Mouse (Mus musculus): ENCODE data around the gene Gabpb2. TPM values are rescaled to one million over a fixed set of nuclear protein-coding genes. Genes with fewer than 3 reads are reported as not detected.
A peak's percentile ranks its signal among the peaks of the same experiment; 100 is the strongest.
"Not testable (repeated sequence)": the region's sequence is repeated elsewhere in the genome, so short reads cannot be mapped to it uniquely, and the experiment has no call there.

Gabpb2 gene
- total RNA-seq, 2 experiments from 2014 or later: 9.0 TPM

DNA sequence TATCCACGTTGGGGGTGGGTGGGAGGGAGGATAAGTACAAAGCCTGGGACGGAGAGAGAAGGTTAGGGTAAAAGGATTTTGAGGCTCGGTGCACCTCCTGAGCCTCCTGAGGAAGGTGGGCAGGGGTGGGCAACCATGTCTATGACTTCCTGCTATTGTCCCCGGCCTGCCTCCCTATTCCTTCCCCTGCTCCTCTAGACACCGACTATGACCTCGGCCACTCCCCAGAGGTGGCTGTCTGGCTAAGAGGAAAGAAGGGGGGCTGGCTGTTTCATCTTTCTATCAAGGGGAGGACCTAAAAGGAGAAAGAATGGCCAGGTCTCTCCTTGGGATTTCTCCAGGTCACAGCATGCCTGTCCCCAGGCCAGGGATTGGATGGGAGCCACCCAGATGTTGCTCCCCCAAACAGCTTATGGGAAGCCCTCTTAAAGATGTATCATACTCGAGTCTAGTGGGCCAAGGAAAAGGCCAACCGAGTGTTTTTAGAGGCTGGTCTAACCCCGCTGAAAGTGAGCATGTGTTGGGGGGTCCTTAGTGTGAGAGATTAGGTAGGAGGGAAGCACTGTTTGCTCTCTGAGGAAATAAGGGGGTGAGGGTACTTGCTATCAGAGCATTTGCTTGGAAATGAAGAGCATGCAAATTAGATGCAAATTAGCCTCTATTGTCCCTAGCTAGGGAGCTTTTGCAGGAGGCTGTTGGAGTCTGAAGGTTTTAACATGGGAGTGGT is 55.9 kb downstream of the Gabpb2 start:
- no peak for DNase-seq
- intact Hi-C loops (cut with DNase I): no loop called here

DNA sequence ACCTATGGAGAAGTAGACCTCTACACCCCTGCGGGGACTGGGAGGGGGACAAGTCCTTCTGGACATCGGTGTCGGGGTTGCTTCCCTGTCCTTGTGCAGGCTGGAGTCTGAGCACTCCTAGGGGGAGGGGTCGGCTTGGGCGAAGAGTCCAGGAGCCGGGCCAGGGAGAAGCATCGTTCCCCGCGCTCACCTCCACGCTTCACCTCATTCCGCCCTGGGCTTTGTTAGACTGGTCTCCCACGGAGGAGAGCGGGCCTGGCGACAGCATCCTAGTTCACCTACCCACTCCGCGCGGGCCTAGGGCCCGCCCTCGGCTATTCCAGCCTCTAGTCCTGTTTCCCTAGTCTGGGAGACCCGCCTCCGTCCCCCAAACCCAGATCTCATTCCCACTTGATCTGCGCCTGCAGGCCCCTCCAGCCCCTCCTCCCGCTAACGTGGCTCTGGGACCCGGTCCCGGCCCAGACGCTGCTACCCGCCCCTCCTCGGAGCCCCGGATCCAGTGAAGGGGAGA is 56.6 kb downstream of the Gabpb2 start:
- intact Hi-C loops (cut with DNase I): no loop called here
- DNase-seq: peak; percentile 47

DNA sequence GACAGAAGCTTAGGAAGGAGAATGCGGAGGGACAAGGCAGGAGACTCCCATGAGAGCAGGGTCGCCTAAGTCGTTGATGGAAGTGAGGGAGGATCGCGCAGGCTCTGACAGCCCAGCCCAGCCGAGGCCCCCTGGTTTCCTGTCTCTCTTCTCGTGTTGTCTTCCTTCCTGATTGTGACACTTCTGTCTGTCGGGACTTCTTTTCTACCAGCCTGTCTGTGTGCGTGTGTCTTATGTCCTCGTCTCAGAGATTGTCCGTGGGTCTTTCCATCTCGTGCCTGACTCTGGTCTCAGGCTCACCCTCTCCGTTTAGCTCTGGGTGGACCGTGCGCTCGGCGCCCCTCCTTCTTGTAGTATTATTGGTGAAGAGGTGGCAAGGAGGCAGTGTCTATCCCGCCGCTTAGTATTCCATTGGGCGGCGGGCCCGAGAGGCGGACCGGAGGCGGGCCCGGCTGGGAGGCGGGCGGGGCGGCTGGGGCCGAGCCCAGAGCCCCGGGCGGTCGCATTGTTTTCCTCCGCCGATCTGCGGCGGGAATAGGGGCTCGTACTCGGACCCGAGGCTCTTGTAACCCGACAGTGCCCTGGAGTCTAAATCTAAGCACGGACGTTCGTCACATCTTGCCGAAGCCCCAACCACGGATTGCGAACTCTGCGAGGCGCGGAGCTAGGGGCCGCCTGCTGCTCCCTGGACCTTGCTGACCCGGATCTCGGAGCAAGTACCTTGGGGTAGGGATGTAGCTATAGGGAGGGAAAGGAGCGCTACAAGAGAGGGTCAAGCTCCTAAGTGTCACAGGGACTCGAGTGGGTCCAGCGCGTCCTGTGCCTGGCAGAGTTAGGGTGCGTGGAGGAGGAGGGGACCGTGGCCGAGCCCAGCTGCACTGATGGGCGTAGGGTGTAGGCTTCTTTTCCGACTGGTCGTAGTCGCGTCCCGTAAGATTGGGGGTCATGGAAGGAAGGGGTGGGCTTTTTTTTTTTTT is 57.4 kb downstream of the Gabpb2 start, which contains the start of gene Sema6c:
Gene Sema6c (plus strand): TSS at position 471 of the 977 bp plus-strand sequence.
- intact Hi-C loops (cut with DNase I): no loop called here
- peak; percentile 92 for DNase-seq

DNA sequence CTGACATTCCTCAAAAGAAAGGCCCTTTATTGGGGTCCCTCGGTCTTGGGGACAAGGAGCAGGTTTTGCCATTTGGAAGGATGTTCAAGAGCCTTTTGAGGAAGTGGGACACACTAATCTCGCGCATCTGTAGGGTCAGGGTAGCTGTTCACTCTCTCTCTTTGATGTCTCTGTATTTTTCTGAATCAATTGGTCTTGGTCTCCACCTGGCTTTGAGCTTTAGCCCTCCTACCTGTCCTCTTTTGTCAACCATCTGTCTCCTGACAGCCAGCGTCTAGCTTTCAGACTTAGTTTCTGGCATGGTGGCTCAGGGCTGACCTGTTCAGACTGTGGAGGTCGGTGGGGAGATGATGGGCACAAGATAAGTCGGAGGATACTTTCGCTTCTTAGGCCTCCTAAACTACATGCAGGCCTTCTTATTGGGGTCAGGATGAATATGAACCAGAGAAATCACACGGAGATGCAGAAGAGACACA is 58.2 kb downstream of the Gabpb2 start:
- no peak for DNase-seq
- intact Hi-C loops (cut with DNase I): no loop called here

DNA sequence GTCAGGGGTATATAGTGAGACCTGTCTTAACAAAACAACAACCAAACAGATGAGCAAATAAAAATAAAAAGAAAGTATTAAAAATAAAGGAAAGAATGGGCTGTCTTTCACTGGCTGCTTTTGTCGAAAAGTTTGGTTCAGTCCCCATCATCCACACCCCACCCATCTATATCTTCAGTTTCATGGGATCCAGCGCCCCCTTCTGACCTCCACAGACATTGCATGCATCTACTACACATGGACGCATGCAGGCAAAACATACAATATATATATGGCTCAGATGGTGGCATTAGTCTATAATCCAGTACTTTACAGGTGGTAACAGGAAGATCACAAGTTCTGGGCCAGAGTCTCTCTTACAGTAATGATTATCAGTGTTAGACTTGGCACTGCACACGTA is 63.8 kb downstream of the Gabpb2 start:
- intact Hi-C loops (cut with DNase I): no loop called here
- no peak for DNase-seq

DNA sequence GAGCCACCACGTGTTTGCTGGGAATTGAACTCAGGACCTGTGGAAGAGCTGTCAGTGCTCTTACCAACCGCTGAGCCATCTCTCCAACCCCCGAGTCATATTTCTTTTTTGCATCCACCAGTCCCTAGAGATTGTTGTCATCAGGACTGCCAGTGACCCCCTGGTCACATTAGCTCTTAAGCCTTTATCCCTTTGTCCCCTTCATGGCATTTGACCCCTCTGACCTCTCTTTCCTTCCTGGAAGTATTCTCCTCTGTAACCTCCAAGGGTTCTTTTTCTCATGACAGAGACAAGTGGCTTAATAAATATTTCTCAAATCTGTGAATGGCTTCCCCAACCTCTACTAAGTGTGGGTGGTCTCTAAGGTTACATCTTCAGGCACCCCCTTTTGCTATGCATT is 69.8 kb downstream of the Gabpb2 start:
- intact Hi-C loops (cut with DNase I): loop anchor here (10.0 kb wide), 1 partner anchor 117 kb away; no protein-coding TSS in a partner anchor
- no peak for DNase-seq

DNA sequence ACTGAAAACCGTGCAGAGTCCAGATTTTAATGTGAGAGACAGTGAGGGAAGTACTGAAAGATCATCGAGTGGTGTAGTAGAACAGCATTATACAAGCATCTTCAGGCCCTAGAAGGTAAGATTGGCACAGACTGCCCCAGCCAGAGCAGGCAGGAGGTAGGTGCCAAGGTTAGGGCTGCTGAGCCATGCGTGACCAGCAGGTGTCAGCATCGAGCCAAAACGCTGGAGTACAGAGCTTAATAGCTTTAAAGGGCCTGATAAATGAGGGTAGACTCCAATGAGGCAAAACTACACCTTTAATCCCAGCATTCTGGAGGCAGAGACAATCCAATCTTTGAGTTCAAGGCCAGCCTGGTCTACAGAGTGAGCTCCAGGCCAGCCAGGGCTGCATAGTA is 75.1 kb downstream of the Gabpb2 start:
- intact Hi-C loops (cut with DNase I): loop anchor here (2.0 to 10.0 kb wide), 2 partner anchors 74 to 122 kb away; partner anchors contain the start of gene Gabpb2

DNA sequence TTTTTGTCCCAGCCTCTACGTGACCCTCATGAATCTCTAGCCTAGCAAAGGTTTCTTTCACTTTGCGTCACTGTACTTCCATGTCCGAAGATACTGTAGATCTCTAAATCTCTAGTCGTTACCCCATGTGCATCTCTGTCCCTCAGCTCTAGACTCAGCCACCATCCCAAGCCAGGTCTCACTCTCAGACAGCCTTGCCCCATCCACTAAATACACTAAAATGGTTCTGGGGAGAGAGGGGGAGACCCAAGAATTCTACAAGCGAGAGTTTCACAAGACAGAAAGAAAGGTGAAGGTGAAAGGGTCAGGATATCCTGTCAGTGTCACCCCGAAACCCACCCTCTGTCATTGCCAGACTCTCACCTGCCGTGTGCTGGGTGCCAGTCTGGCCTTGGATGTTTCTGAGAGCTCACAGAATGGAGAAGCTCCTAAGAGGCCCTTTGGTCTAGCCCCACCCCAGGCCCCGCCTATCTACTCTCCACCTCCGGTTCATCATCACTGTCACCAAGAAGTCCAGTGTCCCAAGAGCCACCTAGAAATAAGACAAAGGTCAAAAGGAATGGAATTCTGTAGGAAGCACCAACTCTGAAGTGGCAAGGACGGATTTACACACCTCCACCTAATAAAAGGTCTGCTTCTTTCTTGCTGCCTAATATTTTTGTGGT is 75.6 kb downstream of the Gabpb2 start, which contains the start of gene Tnfaip8l2:
Gene Tnfaip8l2 (minus strand): TSS at position 409 of the 665 bp plus-strand sequence.
- no peak for DNase-seq
- intact Hi-C loops (cut with DNase I): loop anchor here (2.0 to 10.0 kb wide), 2 partner anchors 75 to 123 kb away; partner anchors contain the start of gene Gabpb2

More for the DNA sequence above, 75.1 kb downstream of the Gabpb2 start:
- DNase-seq: peak; percentile 87

DNA sequence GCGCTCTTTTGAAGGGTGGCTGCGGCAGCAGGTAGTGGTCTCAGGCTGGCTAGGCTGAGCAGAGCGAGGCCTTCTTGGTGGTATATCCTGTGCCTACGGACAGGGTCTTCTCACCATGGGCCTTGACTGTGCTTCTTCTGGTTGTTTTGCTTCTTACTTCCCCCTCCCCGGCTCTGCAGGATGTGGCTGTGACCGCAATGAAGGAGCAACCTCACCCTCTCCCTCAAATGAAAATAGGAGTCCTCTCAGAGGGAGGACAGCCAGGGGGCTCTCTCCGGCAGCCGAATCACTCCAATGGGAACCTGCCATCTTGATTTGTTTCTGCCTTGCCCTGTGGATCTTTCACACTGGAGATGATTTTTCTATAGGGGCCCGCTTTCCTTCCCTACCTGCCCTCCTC is 76.2 kb downstream of the Gabpb2 start:
- no peak for DNase-seq
- intact Hi-C loops (cut with DNase I): loop anchor here (10.0 kb wide), 1 partner anchor 123 kb away; no protein-coding TSS in a partner anchor

DNA sequence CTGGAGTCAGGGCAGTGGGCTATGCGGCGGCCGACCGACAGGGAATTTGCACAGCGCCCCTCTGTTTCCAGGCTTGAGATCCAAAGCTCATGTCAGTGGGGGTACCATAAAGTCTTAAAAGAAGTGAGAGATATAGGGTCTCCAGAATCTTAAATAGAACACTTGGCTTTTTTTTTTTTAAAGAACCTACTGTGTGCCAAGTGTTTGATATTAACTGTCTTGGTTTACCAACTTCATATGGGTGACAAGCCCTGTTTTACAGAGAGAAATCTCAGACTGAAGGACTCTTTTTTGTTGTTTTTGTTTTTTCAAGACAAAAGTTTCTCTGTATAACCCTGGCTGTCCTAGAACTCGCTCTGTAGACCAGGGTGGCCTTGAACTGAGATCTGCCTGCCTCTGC is 76.9 kb downstream of the Gabpb2 start:
- intact Hi-C loops (cut with DNase I): loop anchor here (10.0 kb wide), 1 partner anchor 124 kb away; no protein-coding TSS in a partner anchor

DNA sequence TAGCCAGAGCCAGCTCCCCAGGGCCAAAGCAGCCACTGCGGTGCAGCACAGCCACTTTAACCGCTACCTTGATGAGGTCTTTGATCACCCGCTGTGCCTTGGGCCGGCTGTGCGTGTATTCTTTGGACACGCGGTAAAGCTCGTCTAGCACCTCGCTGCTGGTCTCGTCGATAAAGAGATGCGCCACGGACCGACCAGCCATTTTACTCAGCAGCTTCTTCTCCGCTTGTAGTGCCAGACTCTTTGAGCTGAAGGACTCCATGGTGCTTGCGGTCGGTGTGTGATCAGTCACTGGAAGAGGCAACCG is 77.5 kb downstream of the Gabpb2 start:
- intact Hi-C loops (cut with DNase I): loop anchor here (10.0 kb wide), 1 partner anchor 125 kb away; no protein-coding TSS in a partner anchor
- DNase-seq: no peak

More for the DNA sequence above, 76.9 kb downstream of the Gabpb2 start:
- no peak for DNase-seq

DNA sequence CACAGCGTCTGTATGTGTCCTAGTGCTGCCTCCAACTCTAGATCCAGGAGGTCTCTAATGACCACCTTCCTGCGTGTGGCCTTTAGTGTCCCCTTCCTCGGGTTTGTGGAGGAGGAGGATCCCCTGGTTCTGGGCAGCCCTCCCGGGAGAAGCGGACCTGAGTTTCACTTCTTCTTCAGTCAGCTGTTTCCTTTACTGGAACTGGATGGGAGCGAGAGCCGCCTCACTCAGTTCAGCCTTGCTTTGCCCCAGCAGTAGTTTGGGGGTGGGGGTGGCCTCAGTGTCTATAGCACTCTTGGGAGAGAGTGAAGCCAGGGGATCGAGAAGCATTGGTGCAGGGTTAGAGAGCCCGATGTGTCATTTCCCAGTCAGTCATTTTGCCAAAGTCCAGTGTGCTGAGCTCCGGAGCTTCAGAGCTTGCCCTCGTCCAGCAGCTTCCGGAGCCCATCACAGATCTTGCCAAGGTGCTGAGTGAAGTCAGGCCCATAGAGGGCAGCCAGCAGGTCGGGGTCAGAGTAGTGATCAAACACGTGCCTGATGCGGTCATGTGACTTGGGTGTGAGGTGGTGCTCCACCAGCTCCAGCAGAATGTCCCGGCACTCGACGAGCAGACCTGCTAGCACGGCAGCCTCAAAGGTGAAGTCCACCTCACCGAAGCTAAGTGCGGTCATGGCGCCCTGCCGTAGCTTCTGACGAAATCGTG is 78.0 kb downstream of the Gabpb2 start:
- DNase-seq: no peak
- intact Hi-C loops (cut with DNase I): loop anchor here (10.0 kb wide), 1 partner anchor 125 kb away; no protein-coding TSS in a partner anchor

DNA sequence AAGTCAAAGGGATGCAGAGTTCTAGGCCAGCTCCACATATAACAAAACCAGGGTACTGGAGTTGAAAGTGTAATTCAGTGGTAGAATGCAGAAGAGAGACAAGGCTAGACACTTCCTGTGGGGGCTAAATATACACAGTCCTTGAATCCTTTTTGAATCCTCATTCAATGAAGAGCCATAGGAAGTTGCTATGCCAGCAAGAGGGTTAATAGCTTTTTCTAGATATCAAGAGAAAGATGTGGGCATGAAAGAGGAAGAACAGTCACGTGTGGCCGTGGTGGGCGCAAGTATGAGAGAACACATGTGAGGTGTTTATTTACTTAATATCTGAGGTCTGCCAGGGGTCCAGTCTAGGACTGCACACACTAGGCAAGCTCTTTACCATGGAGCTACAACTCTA is 81.4 kb downstream of the Gabpb2 start:
- intact Hi-C loops (cut with DNase I): no loop called here
- DNase-seq: no peak

DNA sequence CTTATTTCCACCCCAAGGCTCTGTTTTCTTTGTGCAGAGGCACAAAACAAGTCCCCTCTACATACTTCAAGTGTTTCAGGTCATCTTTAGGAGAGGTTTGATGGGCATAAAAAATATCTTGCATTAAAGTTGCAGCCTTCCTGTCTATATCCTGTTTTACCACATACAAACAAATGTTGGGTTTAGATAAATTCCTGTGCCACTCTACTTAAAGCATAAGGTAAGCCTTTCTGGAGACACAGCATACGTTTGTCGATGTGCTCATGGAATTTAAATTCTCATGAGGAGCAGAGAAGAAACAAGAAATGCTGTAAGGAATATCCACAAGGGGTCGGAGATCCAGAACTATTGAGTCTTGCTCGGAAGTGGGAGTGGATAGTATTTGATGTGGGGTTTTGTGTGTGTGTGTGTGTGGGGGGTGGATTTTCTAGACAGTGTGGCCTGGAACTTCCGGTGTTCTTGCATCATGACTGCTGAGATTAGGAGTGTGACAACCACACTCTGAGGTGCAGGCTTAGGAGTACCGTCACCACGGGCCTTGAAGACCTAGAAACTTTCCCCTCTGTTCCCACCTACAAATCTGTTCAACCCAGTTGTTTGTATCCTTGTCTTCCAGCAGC is 82.2 kb downstream of the Gabpb2 start:
- intact Hi-C loops (cut with DNase I): no loop called here
- no peak for DNase-seq

DNA sequence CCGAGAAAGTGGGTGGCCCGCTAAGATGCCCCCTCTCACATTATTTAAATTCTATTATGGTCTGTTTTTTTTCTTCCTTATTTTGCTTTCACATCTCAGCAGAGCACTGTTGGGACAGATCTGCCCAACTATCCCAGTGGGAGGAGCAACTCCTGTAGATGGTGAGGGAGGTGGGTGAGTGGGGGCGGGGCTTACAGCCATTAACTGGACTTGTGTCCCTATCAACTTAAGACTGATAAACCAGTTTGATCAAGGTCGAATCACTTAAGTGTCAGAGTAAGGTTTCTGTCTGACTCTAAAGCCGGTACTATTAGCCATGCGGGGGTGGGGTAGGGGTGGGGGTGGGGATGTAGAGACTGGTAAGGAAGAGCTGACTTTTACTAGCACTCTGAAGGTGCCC is 82.7 kb downstream of the Gabpb2 start:
- intact Hi-C loops (cut with DNase I): no loop called here
- peak; percentile 45 for DNase-seq

DNA sequence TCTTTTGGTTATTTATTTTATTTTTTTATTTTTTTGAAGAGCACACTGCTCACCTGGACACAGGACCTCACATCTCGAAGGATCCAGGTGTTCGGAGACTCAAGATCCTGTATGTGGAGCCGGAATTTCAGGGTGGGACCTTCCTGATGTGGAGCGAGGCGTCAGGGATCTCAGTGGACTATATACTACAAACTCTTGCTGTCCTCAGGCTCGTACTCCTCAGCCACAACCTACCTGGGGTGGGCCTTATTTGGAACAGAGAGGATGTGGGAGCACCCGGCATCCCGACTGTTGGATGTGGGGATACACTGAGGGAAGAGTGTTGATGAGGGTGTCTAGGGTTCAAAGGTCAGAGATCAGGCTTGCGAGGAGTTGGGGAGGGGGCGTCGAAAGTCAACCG is 83.6 kb downstream of the Gabpb2 start:
- intact Hi-C loops (cut with DNase I); DNase-seq: not testable (repeated sequence)

DNA sequence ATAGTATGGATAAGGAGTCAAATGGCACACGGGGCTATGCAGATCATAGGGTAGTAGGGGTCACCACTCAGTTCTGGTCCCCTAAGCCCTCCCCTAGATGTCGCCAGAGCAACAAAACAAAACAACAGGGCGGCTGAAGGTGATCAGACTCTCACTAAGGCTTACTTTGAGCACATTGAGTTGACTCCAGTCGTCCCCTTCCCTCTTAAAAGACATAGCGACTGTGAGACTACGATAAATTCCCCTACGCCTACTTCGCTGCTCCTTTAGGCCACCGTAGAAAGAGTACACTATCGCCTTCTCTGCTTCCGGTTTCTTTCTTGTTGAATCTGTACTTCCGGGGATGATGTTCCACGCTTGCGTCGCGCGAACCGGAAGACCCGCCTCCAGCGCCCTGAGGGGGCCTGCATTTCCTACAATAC is 84.0 kb downstream of the Gabpb2 start, which contains the start of the genes Scnm1 and Lysmd1:
Gene Scnm1 (minus strand): TSS at position 332 of the 422 bp plus-strand sequence.
Gene Lysmd1 (plus strand): TSS at position 409 of the 422 bp plus-strand sequence.
- intact Hi-C loops (cut with DNase I): no loop called here
- DNase-seq: peak; percentile 92

DNA sequence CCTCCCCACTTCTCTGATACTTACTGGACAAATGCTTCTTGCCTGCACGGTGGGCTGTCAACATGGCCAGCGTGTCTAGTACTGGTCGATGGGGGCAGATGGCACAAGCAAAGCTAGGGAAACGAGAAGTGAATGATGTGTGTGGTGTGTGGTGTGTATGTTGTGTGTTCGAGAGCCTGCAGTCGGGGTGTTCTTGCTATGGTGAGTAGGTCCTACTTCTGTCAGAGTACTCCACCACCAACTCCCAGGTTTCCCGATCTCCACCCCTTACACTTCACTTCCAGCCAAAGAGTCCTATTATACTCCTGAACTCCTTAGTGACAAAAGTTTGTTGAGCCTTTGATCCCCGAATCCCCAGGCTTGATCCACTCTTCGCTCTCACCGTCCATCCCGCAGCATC is 84.5 kb downstream of the Gabpb2 start:
- intact Hi-C loops (cut with DNase I): no loop called here
- no peak for DNase-seq

DNA sequence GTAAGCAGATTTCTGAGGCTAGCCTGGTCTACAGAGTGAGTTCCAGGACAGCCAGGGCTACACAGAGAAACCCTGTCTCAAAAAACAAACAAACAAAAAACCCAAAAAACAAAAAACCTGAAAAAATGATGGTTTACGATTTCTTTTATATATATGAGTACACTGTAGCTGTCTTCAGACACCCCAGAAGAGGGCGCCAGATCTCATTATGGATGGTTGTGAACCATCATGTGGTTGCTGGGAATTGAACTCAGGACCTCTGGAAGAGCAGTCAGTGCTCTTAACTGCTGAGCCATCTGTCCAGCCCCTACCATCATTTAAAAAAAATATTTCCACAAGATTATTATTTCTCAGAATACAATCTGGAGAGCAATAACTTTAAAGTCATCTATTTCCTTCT is 85.3 kb downstream of the Gabpb2 start:
- DNase-seq; intact Hi-C loops (cut with DNase I): not testable (repeated sequence)

Measured in left cerebral cortex, postnatal 4 days (tissue).